Mouse (Mus musculus): ENCODE data around the gene Dusp7.

DNA sequence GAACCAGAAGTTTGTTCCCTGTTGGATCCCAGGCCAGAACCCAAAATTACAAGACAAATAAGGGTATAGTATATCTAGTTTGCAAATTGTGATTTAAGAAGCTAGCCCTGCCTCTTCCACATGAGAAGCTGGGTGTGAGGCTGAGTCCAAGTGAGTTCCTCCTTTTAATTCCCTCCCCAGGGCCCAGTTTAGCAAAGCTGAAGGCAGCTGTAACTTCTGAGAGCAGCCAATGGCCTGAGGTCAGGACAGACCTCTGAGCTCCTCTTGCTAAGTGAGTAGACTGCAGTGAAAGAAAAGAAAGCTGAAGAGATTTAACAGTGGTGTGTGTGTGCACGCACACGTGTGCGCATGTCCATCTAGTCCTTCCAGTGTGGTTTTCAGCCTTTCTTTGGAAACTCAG lies 45.9 kb upstream of the Dusp7 start:
- TF ChIP-seq CTCF (IDR thresholded peaks at IDR 0.05; ENCODE audit: low read depth, low read length) (no peak), GATA2 (IDR thresholded peaks at IDR 0.05; ENCODE audit: borderline replicate concordance, low read depth, low read length) (no peak), GATA1 (IDR thresholded peaks at IDR 0.05; ENCODE audit: borderline replicate concordance, low read length) (no peak), TAL1 (conservative IDR thresholded peaks at IDR 0.05; ENCODE audit: low read depth, low read length) (no peak)

Data from G1E (cell line).